Mouse (Mus musculus): Measurements from ENCODE around the gene Ppp1r13b.

GRCm38 (mm10) chr12:111943421-111944064 lies 35.6 kb upstream of the Ppp1r13b start:
- TF ChIP-seq USF1 (IDR thresholded peaks at IDR 0.05; ENCODE audit: low read depth, low read length) = no peak
- no peak for TF ChIP-seq CHD2 (IDR thresholded peaks at IDR 0.05; ENCODE audit: low read length)
- TF ChIP-seq CTCF (conservative IDR thresholded peaks at IDR 0.05 in 1 of 2, IDR thresholded peaks at IDR 0.05 in 1 of 2; ENCODE audit: low read depth in 2 of 2, low read length in 2 of 2) = no peak
- no peak for TF ChIP-seq NELFE (IDR thresholded peaks at IDR 0.05; ENCODE audit: low read depth, low read length)
- TF ChIP-seq CHD1 (IDR thresholded peaks at IDR 0.05; ENCODE audit: low read depth, low read length) = no peak

Data from CH12.LX (cell line).